Mouse (Mus musculus): ENCODE data around the gene Pip5k1b.
A peak's percentile ranks its signal among the peaks of the same experiment; 100 is the strongest.

Pip5k1b gene

DNA sequence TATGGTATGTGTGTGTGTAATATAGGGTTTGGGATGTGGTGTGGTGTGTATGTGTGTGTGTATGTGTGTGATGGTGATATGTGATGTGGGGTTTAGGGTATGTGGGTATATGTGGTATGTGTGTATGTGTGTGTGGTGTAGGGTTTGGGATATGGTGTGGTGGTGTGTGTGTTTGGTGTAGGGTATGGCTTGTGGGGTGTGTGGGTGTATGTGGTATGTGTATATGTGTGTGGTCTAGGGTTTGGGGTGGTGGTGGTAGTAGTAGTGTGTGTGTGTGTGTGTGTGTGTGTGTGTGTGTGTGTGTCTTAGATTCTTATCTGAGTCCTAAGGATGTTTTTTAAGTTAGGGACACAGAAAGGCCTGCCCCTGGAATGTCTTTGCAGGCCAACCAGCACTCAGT, 37.3 kb downstream of the Pip5k1b start:
- no peak for DNase-seq (ENCODE audit: low read depth in 1 of 2, low spot score in 2 of 2)

DNA sequence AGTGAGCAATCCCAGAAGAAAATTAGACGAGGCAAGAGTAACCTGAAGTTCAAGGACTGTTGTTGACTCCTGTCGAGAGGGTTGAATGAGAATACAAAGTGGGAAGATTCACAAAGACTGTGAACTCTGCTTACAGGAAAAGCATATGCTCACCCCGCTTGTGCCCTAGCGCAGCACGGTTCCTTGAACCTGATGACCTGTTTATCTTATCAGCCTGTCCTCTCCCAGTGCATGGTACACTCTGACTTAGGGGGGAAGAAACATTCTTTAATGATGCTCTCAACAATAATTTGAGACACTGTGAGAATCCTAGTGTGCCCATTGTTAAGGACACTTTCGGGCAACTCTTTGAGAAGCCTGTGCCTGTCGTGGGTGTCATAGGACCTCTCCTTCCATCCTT, 38.6 kb downstream of the Pip5k1b start:
- DNase-seq (ENCODE audit: low read depth in 1 of 2, low spot score in 2 of 2), result no peak

DNA sequence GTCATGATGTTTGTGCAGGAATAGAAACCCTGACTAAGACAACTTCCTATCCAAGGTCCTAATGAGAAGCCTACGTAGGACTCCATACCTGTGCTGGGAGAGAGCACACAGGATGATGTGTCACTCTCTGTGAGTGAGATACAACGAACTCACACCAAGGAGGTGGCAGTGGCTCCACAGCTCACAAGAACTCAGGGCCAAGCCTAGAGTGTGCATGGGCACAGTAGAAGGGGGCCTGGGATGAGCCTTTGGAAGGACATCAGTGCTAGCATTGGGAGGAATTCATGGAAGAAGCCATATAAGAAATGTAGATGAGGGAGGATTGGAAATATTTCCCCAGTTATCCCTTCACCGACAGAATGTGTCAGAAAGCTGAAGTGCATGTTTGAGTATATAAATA, 39.7 kb downstream of the Pip5k1b start:
- DNase-seq (ENCODE audit: low read depth in 1 of 2, low spot score in 2 of 2), result no peak

DNA sequence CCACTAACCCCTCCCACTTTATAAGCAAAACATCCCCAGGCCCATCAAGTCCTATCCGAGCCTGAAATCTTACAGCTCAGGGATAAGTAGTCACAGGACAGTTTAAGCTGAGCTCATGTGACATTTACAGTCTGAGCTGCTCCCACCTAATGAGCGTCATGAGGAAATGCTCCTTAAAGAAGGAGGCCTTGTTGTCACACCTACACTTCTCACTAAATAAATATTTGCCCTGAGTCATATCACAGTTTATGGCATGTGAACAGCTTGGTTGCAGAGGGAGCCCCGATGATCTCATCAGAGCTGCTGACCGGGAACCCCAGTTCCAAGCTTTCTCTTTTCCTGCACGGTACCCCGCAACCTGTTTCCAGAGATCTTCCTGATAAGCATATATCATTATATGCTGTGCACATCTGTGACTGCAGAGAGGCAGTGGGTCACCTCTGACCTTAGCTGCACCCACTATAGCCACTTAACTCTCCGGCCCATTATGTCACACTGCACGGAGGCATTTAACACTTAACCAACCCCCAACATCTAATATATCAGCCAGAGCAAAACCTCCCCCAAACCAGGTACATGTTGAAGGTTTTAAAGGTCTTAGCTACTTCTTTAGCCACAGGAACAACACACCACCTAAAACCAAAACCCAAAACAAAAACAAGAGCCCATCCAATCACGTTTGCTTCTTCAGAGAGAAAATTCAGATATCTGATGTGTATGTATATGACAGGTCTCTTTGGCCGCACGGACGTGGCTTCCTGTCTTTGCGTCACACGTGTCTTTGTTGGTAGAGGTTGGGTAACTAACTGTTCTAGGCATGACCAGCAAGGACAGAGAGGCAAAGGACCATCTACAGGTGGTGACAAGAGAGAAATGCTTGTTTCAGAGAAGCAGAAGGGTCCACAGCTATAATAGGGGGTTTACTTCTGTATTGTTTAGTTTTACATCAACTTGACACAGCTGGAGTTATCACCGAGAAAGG, 40.7 kb downstream of the Pip5k1b start:
- no peak for DNase-seq (ENCODE audit: low read depth in 1 of 2, low spot score in 2 of 2)

DNA sequence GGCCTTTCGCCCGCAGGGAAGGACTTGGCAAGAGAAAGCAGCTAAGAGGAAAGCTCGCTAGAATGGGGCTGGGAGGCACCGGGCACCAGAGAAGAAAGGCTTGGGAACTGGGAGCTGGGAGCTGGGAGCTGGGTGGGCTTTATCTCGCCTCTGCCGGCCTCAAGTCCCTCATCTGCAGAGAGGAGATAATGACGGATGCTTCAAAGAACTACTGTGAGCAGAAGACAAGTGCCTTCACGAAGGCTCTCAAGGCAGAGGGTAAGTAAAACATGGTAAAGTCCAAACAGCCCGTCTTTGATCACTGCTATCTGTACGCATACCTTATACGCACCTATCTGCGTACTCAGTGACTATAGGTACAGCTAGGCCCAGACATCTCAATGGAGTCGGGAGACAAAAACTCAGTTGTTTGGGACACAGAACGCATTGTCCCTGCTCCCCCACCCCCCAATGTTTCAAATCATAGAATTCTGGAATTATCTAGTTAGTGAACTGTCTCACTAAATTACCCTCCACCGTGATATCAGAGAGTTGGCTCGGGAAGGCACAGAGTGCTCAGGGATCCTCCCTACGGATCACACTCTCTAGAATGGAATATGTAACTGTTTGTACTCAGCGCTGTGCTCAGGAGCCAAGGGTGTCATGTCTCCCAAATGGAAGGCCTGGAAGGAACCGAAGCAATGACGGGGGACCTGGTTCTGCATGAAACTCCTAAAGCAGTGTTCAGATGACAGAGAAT, 42.4 kb downstream of the Pip5k1b start:
- no peak for DNase-seq (ENCODE audit: low read depth in 1 of 2, low spot score in 2 of 2)

DNA sequence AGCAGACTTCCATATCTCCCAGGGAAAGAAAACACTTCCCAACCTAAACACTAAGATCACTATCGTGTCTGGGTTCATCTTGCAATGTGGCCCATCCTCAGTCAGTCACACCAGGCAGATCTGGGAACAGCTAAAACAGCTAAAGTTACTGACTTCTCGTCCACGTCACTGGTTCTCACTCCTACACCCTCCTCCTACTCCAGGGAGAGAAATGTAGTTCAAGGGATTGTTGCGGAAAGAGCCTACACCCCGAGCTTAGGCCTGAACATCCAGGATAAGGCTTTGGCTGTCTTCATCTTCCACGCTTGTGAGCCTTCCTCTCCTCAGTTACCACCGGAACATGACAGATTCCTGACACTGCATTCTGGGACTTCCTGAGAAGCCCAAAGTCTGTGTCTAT, 43.7 kb downstream of the Pip5k1b start:
- no peak for DNase-seq (ENCODE audit: low read depth in 1 of 2, low spot score in 2 of 2)

DNA sequence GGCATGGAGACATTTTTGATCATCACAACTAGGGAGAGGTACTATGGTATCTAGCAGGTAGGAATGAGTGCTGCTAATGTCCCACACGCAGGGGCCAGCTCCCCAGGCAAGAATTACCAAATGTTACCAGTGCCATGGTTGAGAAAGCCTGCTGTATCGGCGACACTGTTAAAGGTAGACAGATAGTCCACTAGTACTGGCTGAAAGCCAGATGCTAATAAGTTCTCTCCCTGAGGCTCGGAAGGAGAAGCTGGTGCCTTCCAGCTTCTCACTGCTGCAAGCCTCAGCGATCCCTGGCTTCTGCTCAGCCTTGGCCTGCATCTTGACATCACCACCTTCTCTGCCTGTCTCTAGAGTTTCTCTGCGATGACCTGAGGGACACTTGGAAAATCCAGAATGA, 46.3 kb downstream of the Pip5k1b start:
- no peak for DNase-seq (ENCODE audit: low read depth in 1 of 2, low spot score in 2 of 2)

DNA sequence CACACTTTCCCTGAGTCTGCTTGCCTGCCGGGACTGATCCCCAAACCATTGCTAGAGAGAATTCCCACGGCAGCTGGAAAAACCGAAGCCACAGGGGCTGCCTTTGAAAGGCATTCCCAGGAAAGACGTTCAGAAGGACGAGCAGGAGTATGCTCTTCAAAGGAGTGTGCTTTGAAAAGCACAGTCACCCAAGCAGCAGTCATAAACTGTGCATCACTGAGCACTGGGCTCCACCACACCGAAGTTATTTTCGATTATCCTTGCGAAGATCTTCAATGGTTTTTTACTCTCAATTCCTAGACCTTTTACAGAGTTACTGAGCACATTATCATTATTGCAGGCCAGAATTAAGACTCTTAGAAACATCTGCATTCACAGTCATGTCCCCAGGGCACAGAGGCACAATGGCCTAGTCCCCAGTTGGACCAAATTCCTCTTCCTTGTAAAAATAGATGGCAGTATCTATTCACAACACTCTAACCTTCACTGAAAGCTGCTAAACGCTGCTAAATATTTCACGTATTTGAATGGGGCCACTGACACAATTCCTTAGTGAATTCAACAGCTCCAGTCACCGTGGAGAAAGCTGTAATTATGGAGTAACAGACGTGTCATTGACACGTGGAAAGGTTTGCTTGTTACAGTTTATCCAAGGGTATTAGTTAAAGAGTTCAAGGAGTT, 47.4 kb downstream of the Pip5k1b start:
- DNase-seq (ENCODE audit: low read depth in 1 of 2, low spot score in 2 of 2), result no peak

DNA sequence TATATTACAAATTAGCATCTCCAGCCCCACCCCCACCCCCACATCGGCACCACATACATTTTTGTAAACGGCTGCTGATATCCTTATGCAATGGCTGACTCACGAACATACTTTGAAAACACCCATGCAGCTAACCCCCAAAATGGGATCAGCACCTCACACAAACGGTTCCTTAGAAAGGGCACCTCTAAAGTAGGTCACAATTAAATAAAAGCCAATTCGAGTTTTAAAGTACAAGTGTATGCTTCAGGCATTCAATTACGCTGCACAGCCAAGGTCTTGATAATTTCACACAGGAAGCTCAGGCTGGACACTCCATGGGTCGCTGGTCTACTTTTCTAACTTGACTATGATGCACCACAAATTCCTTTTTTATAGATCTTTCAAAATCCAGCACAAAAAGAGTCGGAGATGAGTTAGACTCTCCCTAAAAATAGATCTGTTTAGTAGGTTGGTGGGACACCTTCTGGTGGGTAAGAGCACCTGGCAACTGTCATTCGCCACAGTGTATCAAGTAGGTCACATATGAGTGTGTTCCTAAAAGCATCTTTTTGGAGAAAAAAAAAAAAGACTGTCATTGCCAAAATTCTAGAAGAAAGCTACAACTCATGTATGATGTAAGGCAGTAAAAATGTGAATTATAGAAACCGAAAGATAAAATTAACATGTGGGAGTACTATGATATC, 52.8 kb downstream of the Pip5k1b start:
- no peak for DNase-seq (ENCODE audit: low read depth in 1 of 2, low spot score in 2 of 2)

DNA sequence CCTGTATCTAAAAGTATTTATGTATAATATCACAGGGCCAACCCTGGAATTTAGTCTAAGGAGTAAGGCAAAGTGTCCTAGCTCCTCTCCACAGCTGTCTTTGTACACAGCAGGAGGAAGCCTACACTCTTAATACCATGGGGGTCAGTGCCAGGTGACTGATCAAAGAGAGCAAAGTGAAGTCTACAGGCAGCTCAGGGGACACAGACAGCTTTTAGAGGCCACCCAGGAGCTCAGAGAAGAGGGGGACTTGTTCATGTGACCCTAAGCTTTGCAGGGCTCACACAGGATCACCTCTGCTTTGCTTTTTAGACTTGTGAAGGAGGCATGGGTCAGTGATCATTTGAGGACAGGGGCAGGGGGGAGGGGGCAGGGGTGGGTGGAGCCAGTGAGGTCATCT, 54.1 kb downstream of the Pip5k1b start:
- no peak for DNase-seq (ENCODE audit: low read depth in 1 of 2, low spot score in 2 of 2)

DNA sequence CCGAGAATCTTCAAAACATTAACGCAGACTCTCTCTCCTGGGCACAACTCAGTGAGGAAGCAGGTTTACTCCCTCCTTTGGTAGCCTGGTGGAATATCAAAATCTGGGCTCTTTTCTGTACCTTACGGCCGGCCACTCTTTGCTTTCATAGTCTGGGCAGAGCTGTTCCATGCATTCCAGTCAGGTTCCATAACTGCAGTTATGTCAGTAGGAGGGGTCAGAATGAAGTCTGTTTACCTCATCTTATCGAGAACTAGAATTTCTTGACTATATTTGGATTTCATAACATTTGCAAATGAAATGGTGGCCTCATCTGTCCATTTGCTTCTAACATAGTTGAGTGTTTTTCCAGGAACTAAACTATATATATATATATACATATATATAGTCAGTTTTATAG, 55.2 kb downstream of the Pip5k1b start:
- DNase-seq (ENCODE audit: low read depth in 1 of 2, low spot score in 2 of 2), result no peak

DNA sequence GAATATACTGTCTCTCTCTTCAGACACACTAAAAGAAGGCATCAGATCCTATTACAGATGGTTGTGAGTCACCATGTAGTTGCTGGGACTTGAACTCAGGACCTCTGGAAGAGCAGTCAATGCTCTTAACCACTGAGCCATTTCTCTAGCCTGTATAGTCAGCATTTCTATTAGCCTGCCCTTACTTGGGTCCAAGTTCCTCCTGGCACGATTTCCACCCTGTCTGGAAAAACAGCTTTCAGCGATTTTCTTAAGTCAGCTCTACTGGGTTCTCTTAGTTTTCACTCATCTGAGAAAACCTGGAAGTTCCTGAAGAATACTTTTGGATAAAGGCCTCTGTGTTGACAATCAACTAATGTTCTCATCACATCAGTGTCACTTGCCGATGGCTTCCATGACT, 56.4 kb downstream of the Pip5k1b start:
- no peak for DNase-seq (ENCODE audit: low read depth in 1 of 2, low spot score in 2 of 2)

DNA sequence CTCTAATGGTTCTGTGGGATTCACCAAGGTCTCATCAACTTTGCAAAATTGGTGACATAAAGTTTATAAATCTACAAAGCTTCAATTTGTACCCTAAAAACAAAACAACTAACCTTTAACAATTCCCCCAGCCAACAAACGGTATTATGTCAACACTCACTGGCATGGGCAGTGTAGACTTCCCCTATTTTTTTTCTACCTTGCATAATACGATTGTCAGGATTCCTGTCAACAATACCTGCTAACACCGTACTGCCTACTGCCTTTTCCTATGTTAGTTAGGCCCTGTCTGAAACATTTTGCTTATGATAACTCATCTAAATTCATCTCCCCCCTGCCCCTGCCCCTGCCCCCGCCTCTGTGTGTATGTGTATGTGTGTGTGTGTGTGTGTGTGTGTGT, 61.8 kb downstream of the Pip5k1b start:
- no peak for DNase-seq (ENCODE audit: low read depth in 1 of 2, low spot score in 2 of 2)

DNA sequence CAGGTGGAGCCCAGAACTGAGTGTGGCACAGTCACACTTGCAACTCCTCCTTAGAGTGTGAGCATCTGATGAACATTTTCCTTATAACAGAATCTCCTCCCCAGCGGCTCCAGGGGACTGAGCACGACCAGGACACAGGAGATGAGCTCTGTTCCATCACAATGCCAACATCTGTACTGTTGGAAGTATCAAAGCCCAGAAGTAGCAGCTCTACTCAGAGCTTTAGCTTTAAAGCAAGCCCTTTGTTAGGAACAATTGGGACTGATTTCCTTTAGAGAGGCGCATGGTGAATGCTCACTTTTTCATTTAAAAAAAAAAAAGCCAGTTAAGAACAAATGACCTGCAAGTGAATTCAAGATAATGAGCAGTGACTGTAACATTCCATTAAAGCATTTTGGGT, 63.8 kb downstream of the Pip5k1b start:
- no peak for DNase-seq (ENCODE audit: low read depth in 1 of 2, low spot score in 2 of 2)

DNA sequence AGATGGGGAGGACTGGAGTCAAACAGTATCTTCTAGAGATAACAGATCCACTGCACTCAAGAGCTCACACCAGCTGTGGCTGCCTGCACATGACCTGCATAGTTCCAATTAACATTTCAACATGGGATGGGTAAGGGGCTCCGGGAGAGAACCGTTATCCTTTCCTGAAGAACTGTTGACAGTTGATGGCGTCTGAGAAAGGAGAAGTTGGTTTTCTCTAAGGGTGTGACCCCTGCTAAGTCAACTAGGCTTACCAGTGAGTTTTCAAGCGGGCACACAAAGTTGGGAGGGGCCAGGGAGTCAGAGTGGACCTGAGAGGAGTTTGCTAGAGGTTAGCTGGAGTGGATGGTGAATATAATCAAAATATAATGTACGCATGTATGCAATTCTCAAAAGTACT, 65.4 kb downstream of the Pip5k1b start:
- no peak for DNase-seq (ENCODE audit: low read depth in 1 of 2, low spot score in 2 of 2)

DNA sequence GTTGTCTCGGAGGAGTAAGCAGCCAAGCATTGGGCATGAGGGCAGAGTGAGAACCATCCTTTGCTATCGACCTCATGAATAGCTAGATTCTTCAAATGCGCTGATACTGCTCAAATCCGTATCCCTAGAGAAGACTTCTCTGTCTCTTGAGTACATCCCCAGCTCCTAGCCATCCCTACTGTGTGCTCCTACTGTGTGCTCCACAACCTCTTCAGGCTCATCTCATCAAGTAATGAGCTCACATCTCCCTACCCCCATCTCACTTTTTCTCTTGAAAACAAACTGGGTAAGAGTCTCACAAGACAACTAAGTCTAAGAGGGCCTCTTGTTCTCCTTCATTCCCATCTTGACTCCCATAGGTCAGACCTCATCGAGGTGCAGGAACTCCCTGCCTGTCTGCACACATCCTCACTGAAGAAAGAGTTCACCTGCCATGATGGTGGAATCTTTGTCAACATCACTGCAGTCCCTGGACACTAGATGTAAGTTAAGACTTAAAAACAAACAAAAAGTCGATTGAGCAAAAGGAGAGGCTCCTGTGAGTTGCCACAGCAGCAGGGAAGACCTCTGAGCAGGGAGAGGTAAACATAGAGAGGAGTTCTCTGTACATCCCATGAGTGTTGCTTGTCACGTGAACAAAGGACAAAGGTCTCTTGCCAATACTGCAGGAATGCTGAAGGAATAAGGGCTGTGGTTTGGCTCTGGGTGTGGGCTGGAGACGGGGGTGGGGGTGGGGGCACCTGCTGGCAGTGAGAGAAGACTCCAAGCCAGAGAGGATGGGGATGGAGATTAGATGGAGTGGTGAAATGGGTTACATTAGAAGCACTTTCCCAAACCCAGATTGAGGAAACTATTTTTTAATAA, 69.0 kb downstream of the Pip5k1b start:
- DNase-seq (ENCODE audit: low read depth in 1 of 2, low spot score in 2 of 2), result no peak

DNA sequence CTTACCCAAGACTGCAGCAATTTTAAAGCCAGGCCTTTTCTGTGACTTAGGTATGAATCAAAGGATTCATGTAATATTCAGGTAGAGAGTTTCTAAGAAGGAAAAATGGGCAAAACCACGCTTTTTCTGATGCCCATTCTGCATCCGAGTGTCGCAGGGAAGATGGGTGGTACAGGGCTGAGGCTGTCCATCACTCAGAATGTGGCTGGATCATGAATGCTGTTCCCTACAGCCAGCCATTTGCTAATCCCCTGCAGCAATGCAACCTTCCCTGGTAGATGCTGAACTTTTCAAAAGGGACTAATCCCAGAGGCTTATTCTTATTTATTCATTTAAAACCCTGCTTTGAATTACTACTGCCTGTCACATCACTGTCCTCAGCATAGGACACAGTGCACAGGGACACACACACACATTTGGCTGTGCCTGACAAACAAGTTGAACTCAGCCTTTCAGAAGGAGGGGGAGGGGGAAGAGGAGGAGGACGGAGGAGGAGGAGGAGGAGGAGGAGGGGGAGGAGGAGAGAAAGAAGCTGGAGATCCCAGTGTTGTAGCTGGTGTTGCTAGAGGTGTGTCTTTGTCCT, 71.0 kb downstream of the Pip5k1b start:
- DNase-seq (ENCODE audit: low read depth in 1 of 2, low spot score in 2 of 2), result no peak

DNA sequence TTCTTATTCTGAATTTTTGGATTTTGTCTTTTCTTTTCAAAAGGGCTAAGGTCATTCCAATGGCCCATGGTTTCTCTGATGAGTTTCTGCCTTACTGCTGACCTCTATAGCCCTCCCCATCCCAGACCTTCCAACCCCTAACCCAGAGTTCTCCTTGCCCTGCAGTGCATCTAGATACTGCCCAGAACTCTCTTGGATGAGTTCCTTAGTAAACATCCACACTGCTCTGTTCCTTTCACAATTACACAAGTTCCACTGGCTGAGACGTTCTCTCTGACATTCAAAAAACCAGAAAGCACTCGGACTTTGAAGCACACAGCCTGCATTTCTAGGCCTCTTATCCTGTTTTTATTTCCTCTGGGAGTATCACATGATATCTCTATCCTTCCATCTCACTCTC, 74.8 kb downstream of the Pip5k1b start:
- DNase-seq (ENCODE audit: low read depth in 1 of 2, low spot score in 2 of 2), result no peak

DNA sequence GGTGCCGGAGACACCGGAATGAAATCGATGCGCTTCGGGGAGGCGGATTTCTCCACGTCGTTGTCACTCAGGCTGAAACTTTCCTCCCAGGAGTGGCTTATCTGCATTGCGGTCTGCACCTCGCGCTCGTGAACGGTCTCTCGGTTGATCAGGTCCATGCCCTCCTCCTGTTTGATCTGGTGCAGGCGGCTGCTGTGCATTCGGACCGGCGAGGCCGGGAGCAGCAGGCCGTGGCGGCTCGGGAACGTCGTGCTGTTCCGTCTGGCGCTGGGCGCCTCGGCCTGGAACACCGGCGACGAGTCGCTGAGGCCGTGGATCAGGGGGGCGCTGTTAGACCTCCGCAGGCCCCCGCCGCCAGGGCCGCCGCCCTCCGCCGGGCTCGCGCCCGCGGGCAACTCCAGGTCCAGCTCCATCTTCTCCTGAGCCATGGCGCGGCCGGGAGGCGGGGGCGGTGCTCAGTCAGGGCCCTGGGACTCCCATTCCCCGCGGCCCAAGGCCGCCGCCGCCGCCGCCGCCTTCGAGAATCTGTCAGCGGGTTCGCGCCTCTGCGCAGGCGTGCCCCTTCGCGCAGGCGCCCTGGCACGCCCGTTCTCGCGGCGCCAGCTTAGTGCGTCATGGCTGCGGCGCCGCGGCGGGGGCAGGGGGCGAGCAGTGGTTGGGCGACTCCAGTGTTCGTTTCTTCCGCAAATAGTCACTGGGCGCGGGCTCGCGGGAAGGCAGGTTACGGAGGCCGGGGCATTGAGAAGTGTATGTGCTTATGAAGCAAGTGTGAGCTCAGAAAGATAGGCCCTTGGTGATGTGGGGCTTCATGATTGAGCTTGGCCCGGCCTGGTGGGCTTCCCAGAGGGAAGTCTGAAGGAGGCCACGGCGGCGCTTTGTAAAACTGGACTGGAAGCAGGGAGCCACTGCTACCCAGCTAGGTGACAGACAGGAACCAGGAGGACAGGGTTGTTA, 78.5 kb downstream of the Pip5k1b start, which contains the start of gene Fam122a:
Fam122a (minus strand) TSS at position 428 of the 954 bp plus-strand sequence.
- peak; percentile 80 to 92 for DNase-seq (ENCODE audit: low read depth in 1 of 2, low spot score in 2 of 2)

Measured in monocyte, adult 2 months (primary cell).